Mouse (Mus musculus) adrenal gland, adult 8-10 months (tissue): ENCODE measurements around the gene Olfr90. TPM values are rescaled to one million over a fixed set of nuclear protein-coding genes. Genes with fewer than 3 reads are reported as not detected.
"Not testable (repeated sequence)": the region's sequence is repeated elsewhere in the genome, so short reads cannot be mapped to it uniquely, and the experiment has no call there.

ENCODE experiments used
- DNase-seq: peaks from one replicate; pipeline ENCODE4 v3.0.0; 2022
- total RNA-seq, 4 experiments: library from RNA; stranded (reverse); gene quantifications; 2 replicates each; pipeline ENCODE4 v1.2.4; 2022

The Olfr90 gene
- not detected for total RNA-seq

DNA sequence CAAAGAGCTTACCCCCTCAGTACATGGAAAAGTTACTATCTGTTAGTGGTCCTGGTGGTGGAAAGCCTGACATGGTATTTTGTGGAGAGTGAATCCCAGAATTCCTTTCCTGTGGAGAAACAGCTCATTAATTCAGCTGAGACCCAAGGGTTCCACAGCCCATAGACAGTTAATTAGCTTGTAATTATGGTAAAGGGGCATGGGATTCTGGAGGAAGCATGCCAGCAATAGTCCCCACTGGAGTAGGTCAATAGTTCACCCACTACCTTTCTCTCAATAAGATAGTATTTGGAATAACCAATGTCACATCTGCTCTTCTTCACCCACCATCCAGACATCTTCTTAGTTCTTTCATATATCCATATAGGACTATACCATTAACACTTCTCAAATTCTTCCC, at the start of gene Olfr90:
Olfr90 (minus strand) TSS at position 101 of the 400 bp plus-strand sequence.
- DNase-seq = no peak

DNA sequence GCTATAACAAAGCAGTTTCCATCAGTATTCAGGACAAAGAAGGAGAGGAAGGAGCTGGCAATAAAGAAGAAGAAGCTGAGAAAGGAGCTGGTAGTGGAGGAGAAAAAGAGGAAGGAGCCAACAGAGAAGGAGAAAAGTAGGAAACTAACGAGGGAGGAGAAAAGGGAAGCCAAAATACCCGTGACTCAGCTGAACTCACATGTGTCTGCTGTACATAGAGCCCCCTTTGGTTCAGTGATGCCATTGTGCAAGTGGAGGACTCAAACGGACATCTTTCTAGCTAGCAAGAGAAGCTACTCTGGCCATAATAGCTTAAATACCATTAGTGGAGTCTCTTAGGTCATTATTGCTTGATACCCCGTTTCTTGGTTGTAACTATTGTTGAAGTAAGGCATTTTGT, 43.1 kb upstream of the Olfr90 start:
- DNase-seq = not testable (repeated sequence)

DNA sequence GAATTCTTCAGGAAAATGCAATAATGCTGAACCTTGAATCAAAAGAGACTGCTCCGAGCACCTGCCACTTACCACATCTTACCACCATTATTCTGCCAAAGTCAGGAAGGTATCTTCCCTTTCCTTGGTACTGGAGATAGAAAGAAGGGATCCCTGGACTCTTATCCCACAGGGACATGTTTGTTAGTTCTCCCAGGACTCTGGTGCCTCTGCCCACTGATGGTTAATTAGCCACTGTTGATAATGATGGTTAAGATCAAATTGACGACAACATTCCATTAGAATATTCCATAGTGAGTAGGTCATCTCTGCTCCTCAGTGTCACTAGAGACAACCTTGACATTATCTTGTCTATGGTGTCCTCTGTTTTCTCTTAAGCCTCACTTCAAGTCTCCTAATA, 31.7 kb upstream of the Olfr90 start, which contains the start of gene Olfr92:
Olfr92 (minus strand) TSS at position 101 of the 400 bp plus-strand sequence.
- no peak for DNase-seq

DNA sequence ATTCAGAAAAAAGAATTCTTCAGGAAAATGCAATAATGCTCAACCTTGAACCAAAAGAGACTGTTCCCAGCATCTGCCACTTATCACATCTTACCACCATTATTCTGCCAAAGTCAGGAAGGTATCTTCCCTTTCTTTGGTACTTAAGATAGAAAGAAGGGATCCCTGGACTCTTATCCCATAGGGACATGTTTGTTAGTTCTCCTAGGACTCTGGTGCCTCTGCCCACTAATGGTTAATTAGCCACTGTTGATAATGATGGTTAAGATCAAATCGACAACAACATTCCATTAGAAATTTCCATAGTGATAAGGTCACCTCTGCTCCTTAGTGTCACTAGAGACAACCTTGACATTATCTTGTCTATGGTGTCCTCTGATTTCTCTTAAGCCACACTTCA, 9.9 kb upstream of the Olfr90 start, which contains the start of gene Olfr91:
Olfr91 (minus strand) TSS at position 101 of the 400 bp plus-strand sequence.
- DNase-seq = no peak

DNA sequence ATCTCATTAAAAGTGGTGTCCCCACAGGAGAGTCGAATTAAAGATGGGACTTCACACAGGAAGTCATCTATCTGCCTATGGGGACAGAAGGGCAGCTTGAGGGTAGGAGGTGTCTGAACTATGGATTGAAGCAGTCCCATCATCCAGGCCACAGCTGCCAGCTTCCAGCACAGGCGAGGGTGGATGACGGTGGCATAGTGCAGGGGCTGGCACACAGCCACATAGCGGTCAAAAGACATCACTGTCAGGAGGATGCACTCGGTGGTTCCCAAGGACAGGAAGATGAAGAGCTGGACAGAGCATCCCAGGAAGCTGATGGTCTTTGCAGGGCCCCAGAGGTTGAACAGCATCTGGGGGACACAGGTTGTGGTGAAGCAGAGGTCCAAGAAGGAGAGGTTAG, 5.0 kb upstream of the Olfr90 start:
- no peak for DNase-seq

DNA sequence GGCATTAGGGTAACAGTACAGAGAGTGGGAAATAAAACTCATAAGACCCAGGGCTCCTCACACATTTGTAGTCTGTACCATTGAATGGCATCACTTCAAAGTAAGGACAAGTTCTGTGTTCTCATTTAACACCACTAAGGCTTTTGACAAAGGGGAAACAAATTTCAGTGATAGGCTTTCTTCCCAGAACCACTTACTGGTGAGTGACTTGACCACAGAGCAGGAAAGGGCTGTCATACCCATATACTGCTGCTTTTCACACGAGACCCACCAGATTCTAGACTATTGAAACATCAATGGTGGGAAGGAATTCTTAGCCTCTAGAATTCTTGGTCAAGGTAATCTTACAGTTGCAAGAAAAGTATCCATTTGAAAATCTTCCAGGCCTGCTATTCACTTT, 3.9 kb upstream of the Olfr90 start:
- DNase-seq = no peak

DNA sequence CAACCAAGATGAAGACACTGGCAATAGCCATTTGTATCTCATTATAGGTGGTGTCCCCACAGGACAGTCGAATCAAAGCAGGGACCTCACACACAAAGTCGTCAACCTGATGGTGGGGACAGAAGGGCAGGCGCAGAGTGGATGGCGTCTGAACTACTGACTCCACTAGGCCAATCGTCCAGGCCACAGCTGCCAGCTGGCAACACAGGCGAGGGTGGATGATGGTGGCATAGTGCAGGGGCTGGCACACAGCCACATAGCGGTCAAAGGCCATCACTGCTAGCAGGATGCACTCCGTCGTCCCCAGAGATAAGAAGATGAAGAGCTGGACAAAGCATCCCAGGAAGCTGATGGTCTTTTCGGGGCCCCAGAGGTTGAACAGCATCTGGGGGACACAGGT, 2.8 kb downstream of the Olfr90 start:
- no peak for DNase-seq

DNA sequence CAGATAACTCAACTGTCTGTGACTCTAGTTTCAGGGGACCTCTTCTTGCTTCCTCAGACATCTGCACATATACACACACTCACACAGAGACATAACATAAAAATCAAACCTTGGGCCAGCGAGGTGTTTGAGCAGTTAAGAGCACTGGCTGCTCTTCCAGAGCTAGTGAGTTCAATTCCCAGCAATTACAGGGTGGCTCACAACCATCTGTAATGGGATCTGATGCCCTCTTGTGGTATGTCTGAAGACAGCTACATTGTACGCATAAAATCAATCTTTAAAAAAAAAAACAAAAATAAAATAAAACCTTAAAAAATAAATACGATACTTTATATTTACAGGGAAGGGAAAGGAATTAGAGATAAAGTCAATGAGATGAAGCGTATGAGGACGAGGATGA, 3.7 kb downstream of the Olfr90 start:
- DNase-seq = no peak

DNA sequence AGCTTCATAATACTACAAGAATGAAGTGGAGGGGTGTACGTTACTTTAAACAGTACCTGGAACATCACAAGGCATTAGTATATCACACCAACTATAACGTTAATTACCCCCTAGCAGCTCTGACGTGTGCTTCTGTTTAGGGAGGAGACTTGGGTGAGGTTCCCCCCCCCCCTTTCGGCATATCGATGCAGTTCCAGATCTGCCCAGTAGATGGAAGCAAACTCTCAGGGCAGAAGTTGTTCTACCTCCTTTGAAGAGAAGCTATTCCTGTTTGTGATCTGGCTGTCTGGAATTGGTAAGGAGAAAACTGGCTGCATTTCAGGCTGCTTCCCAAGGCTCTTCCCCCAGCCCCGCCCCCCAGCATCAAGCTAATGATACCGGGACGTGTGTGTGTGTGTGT, 5.0 kb downstream of the Olfr90 start:
- no peak for DNase-seq

DNA sequence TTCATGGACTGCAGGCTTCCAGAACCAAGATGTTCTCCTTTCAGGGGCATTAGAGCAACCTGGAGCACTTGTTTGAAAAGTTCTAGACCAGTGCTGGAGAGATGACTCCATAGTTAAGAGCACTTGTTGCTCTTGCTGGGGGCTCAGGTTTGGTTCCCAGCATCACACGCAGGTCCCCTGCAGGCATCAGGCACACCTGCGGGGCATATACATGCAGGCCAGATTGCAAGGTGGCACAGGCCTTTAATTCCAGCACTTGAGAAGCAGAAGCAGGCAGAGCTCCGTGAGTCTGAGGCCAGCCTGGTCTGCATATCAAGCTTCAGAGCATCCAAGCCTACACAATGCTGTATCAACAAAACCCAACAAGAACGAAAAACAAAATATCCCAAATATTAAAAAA, 6.6 kb downstream of the Olfr90 start:
- DNase-seq = no peak

DNA sequence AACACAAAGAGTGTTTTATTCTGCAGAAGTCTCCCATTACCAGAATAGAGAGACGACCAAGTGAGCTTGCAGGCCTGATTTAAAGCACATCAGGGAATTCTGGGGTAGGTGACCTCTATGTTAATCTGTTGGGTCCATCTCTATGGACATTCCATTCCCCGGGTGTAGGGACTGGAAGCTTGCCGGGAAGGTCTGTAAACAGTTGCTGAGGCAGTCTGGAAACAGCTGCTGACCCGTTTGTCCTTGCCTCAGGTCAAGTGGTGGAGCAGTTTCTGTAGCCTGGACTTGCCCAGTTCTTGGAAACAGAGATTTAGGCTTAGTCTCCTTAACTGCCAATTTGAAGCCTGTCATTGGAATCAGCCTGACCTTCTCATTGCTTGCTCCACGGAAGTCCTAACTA, 8.2 kb downstream of the Olfr90 start:
- no peak for DNase-seq

DNA sequence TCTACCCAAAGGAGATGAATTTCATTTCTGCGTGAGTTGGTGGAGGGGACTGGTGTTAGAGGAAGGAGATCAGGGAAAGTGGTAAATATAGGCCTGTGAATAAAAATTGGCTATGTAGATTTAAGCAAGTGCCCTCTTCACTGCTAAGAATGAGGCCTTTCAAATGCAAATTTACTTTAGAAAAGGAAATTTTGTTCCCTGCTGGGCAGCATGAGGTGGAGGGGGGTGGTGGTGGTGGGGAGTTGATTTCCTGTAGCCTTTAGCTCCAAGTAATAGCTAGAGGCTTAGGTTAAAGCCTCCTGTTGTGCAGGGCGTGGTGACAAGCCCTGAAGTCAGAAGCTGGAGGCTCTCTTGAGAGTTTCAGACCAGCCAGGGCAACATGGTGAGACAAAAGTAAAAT, 9.3 kb downstream of the Olfr90 start:
- no peak for DNase-seq

DNA sequence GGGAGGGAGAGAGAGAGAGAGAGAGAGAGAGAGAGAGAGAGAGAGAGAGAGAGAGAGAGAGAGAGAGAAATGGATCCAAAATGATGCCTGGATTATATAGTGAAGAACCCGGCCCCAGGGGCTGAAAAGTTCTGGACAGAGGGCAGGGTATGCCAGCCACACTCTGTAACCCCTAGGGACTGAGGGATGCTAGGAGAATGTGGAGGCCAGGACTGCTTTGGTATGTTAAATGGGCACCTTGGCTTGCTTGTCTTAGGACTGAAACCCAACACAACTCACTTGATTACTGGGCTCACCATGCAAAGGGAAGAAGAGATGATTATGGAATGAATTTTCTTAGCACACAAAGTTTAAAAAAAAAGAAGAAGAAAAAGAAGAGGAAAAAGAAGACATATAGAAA, 10.1 kb downstream of the Olfr90 start:
- no peak for DNase-seq

DNA sequence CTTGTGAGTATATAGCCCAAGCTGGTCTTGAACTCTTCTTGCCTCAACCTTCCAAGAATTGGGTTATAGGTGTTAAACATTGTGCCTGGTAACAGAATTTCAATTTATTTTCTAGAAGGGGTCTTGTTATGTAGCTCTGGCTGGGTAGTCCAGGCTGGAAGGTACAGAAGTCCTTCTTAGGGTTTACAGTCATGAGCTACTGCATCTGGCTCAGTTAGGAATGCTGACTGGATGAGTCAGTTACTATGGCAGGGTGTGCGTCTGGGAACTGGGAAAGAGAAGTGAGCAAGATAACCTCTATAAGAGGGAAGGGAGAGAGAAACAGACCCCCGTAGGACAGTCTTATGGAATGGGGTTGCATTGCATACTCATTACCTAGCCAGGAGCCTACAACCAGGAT, 12.5 kb downstream of the Olfr90 start:
- DNase-seq = no peak

DNA sequence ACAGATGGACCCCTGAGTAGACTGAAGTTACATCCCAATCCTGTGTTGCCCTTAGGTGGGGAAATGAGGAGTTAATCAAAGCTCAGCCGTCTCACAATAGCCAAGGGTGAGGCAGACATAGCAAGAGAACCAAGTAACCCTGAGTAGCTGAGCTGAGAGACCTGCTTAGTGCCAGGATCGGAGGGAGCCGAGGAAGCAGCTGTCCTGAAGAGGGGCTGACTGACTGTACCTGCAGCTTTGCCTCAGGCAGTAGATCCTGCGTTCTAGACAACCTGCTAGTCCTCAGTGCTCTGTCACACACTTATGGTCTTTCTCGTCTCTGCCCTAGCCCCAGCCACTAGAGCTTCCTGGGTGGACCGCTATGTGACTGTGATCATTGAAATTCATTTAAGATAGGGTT, 13.1 kb downstream of the Olfr90 start:
- DNase-seq = no peak

DNA sequence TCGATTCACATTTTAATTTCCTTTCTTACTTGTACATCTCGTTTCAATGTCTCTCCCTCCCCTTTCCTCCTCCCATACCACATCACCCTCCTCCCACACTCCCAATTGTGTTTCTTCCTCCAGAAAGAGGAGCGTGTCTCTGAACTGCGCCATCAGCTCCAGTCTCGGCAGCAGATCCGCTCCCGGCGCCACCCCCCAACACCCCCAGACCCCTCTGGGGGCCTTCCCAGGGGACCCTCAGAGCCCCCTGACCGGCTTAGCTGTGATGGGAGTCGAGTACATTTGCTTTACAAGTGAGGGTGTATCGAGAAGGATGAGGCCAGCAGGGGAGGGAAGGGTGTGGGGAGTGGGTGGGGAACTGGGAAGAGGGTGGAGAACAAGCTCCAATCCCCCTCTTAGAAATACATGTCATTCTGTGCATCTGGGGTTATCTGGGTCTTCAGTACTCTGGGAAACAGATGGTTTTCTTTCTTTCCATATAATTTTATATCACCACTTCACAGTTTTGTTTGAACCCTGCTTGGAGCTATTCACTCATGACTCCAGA, 15.5 kb downstream of the Olfr90 start:
- no peak for DNase-seq

DNA sequence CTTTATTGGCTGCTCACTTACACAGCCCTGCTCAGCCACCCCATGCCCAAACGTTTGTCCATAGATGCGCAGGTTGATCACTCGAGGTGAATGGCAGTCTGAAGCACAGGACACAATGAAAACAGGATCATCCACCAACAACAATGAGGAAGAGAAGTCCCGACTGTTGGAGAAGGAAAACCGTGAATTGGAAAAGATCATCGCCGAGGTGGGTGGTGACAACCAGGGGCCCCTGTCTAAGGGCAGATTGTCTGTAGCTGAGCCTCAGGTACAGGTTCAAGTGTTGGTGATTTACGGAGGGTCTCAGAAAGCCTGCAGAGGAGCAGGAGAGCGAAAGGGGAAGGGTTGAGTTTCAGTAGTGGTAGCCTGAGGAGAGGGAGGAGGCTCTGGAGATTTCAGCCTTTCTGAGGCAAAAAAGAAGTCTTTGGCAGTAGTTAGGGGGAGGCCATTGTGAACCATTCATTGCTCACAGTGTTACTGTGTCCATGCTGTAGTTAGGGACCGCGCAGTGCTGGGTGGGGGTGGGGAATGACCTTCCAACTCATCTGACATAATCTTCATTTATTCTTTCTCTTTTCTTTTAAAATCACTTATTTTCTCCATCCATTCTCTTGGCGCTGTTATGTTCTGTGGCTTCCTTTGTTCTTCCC, 16.1 kb downstream of the Olfr90 start:
- DNase-seq = no peak

DNA sequence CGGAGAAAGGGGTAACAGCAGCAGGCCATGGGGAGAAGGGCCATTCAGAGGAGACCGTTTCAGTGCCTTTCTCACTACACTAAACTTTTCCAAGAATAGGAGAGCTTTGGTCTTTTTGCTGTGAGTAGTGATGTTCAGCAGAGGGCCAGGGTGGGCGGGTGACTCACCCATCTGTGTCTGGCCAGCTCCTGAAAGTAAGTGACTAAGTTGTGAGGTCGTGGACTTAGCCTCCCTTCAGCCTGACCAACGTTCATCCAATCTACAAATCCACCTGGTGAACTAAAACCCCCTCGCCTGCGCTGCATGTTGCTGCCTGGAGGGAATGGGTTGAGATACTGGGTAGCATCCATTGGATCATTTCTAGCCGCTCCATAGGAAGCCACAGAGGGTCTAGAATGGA, 18.2 kb downstream of the Olfr90 start:
- no peak for DNase-seq

DNA sequence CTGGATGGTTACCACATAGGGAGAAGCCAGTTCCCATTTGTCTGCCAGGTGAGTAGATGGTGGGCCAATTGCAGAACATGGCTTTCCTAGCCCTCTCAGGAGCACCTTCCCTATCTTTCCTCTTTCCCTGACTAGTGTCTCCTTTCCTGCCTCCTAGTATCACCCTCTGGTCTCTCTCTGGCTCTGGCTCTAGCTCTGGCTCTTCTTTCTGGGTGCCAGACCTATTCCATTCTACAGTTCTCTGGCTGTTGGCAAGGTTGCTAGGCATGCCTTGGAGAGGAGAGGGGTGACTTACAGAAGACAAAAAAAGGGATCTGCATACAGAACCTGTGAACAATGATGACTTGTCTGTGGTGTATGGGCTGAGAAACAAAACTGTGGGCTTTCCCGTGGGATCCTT, 20.4 kb downstream of the Olfr90 start:
- DNase-seq = no peak

DNA sequence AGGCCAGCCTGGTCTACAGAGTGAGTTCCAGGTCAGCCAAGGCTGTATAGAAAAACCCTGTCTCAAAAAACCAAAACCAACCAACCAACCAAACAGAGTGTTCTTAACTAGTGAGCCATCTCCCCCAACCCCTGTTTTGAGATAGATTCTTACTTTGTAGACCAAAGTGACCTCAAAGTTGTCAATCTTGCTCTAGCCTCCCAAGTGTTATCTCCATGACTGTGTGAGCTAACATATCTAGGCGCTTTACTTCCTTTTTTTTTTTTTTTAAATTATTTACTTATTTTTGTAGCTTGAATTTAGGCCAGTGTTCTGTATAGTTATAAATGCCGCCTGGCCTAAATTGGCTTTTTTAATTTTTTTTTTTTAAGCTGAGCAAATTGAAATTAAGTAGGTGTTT, 22.3 kb downstream of the Olfr90 start:
- no peak for DNase-seq

DNA sequence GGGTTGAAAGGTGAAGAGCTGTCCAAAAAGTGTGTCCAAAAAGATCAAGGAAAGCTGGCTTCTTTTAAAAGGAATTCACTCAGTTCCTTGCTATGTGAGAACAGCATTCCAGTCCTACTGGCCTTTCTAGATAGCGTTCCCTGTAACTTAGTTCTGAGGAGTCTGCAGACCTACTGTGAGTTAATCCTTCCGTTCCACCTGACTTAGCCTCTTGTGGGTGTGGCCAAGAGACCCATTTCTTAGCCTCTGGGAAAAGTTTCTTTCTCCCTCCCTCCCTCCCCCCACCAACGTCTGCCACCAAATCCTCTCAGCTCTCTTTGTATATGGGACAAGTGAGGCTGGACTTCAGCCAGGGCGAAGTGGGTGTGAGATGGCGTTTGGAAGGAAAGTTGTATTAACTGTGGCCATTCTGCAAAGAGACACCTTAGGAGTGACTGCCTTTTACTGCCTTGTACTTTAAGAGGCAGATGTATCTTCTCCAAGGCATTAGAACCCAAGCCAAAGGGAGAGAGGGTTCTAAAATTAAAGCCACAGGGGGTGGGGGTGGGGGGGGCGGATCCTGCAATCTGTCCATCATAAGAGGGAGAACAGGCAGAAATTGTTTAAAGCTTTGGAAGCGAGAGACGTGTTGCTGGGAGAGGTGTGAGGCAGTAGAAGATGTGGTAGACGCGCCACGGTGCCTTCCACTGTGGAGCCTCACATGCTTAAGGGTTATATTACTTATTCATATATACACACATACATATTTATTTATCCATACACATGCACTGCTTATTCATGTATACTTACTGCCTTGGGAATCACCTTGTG, 24.4 kb downstream of the Olfr90 start:
- DNase-seq = no peak

DNA sequence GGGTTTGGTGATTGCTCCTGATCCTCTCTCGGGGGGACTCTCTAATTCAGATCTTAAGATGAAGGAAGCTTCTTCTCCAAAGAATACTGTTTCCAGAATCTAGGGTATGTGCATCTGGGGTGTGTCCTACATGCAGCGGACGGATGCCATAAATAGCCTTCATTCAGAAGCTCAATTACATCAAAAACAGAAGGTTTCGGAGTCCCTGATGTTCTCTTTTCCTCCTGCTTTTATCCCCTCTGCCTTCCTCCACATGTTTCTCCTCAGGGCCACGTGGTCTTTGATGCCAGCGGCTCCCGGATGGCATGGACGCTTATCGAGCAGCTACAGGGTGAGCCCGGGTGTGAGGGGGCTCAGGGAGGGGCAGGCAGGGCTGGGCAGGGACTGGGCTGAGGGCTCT, 25.2 kb downstream of the Olfr90 start:
- DNase-seq = no peak

DNA sequence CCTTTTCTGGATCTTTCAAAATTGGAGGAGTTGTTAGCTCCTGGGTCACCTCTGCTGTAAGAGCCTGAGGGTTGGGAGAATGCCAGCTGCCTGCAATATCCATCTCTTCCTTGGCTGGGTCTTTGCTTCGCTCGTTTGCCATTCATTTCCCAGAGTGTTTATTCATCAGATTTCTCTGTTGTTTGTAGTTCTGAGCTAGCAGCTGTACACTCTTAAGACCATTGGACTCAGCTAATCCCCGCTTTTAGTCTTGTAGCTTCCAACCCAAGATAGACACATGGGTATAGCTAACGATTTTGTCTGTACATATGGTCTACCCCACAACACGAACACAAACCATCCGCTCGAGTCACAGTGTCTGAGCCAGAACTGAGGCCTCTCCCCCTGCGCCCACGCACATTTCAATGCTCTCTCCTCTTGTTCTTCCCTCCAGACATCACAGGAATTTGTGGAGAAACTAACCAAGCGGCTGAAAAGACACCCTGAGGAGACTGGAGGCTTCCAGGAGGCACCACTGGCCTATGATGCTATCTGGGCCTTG, 26.1 kb downstream of the Olfr90 start:
- no peak for DNase-seq

DNA sequence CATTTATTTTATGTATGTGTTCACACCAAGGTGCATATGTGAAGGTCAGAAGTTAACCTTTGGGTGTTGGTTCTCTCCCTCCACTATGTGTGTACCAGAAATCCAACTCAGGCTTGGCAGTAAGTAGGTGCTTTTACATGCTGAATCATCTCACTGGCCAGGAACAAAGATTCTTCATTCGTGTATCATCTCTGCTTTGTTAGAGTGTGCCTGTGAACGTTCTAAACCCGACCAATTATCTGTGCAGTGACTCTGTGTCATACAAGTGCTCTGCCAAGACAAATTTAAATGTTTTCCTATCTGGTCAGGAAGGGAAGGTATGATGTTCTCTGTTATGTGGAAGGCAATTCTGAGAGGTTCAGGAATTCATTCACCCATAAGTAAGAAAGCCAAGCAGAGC, 26.9 kb downstream of the Olfr90 start:
- no peak for DNase-seq
